Mouse (Mus musculus) thymus, adult 2 months (tissue): Measurements from ENCODE around the gene Erbb3.
"Not testable (repeated sequence)": the region's sequence is repeated elsewhere in the genome, so short reads cannot be mapped to it uniquely, and the experiment has no call there.

Source experiments
- CTCF ChIP-seq: fragments of 200-500 bp; IDR thresholded peaks from 2 replicates; pipeline ENCODE4 v1.5.1; 2012; ENCODE audit warnings: mild to moderate bottlenecking, control low read depth, low read length, moderate library complexity, borderline replicate concordance; ENCODE audit not compliant: control insufficient read depth, poor library complexity, insufficient read depth; ENCODE audit errors: extremely low read depth
- POLR2A ChIP-seq: fragments of 200-500 bp; IDR thresholded peaks from 2 replicates; pipeline ENCODE4 v1.6.1; 2012; ENCODE audit warnings: mild to moderate bottlenecking, low read length, control low read depth, moderate library complexity; ENCODE audit not compliant: control insufficient read depth, poor library complexity, insufficient read depth; ENCODE audit errors: extremely low read depth

DNA sequence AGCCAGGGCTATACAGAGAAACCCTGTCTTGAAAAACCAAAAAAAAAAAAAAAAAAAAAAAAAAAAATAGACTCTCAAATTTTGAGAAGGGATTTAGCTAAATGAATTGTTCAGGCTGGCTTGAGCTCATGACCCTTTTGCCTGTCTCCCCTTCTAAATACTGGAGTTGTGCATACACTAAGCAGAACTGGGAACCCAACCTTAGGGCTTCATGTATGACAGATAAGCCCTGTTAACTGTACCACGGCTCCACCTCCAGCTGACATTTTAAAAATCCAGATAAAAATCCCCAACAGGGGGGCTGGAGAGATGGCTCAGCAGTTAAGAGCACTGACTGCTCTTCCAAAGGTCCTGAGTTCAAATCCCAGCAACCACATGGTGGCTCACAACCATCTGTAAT, 33.9 kb downstream of the Erbb3 start:
- not testable (repeated sequence) for TF ChIP-seq CTCF, POLR2A
